Mouse (Mus musculus) ES-E14 (cell line): ENCODE measurements around the gene Polr2c.

ENCODE experiments used
- HCFC1 ChIP-seq: IDR thresholded peaks from 2 replicates; pipeline ENCODE4 v1.6.1; 2012; ENCODE audit warnings: low read length, inconsistent platforms, borderline replicate concordance; ENCODE audit not compliant: insufficient read depth
- ZC3H11A ChIP-seq: IDR thresholded peaks from 2 replicates; pipeline ENCODE4 v1.6.1; 2012; ENCODE audit warnings: low read depth, mild to moderate bottlenecking, inconsistent platforms, low read length, borderline replicate concordance
- ZNF384 ChIP-seq: IDR thresholded peaks from 2 replicates; pipeline ENCODE4 v1.6.1; 2012; ENCODE audit warnings: low read depth, low read length, inconsistent platforms

GRCm38 (mm10) chr8:94908847-94909246 is 51.6 kb downstream of the Polr2c start:
- TF ChIP-seq ZC3H11A (peak; percentile 48; the same call in 1 of the 2 replicates), HCFC1 (no peak), ZNF384 (no peak)
